Mouse (Mus musculus) heart, postnatal 36 days (tissue): ENCODE measurements around the gene Stt3b. TPM values are rescaled to one million over a fixed set of nuclear protein-coding genes. Genes with fewer than 3 reads are reported as not detected.
A peak's percentile ranks its signal among the peaks of the same experiment; 100 is the strongest.

Experiments
- DNase-seq, 2 experiments: peaks; one replicate each; pipeline ENCODE4 v3.0.0; 2021 to 2022
- intact Hi-C: fragments of 180-260 bp; cut with DNase I; formaldehyde crosslinking; loops from one replicate; pipeline ENCODE4 v1.15.1; 2025
- total RNA-seq, 2 experiments: library from RNA; stranded (reverse); gene quantifications; 2 replicates each; pipeline ENCODE4 v1.2.3; 2021

Stt3b gene
- total RNA-seq, 2 experiments from 2014 or later: 55.3 to 57.4 TPM

DNA sequence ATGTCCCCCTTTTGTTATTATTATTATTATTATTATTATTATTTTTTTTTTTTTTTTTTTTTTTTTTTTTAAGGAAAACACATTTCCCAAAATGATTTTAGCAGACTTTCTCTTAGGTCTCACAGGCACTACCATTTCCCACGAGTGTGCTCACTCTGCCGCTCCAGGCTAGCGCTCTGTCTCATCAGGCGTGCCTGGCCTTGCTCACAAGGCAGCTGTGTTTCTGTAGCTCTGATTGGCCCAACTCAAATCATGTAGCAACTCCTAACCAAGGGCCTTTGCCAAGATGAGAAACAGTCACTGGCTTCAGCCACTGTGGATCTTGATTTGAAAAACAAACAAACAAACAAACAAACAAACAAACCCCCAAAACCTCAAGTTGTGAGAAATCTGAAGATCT, 9.9 kb upstream of the Stt3b start:
- DNase-seq: no peak
- intact Hi-C loops: no loop called here

DNA sequence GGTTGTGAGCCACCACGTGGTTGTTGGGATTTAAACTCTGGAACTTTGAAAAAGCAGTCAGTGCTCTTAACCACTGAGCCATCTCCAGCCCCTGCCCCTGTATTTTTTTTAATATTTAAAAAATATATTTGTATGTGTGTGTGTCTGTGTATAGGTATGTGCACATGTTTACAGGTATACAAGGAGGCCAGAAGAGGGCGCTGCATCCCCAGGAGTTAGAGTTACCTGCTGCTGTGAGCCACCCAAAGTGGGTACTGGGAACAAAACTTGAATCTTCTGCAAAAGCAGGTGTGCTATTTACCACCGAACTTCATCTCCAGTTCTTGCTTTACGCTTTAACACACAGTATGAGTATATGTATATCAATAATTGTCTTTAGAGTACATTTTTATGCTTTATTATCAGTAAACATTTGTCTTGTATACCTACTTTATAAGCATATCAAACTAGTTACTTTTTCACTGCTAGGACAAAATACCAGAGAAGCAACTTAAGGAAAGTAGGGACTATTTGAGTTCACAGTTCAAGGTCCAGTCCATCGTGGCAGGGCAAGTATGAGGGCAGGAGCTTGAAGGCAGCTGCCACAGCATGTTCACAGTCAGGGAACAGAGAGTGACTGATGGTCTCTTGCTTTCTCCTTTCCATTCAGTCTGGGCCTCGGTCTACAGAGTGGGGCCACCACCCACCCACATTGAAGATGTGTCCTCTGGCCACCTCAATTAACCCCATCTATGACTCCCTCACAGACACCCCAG, 8.6 kb upstream of the Stt3b start:
- no peak for DNase-seq
- intact Hi-C loops: no loop called here

- intact Hi-C loops: no loop called here
Observed at GRCm38 (mm10) chr9:115317049-115317448, 6.8 kb upstream of the Stt3b start.

GRCm38 (mm10) chr9:115314556-115314955, 4.3 kb upstream of the Stt3b start:
- intact Hi-C loops: loop anchor here (5.0 kb wide), 1 partner anchor 388 kb away; no protein-coding TSS in a partner anchor
- DNase-seq: no peak

More at GRCm38 (mm10) chr9:115317049-115317448, 6.8 kb upstream of the Stt3b start:
- no peak for DNase-seq

DNA sequence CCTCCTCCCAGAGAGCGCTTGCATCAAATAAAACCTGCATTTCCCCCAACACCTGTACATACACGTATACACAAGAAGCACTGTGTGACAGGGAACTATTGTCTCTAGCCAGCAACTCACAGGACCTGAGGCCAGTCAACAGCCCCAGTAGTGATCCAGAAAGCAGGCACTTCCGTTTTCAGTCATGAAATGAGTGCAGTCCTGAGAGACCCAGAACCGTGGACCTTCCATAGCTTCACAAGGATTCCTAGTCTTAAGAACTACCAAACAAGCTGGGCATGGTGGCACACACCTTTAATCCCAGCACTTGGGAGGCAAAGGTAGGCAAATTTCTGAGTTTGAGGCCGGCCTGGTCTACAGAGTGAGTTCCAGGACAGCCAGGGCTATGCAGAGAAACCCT, 3.6 kb upstream of the Stt3b start:
- no peak for DNase-seq
- intact Hi-C loops: loop anchor here (5.0 kb wide), 1 partner anchor 388 kb away; no protein-coding TSS in a partner anchor

GRCm38 (mm10) chr9:115311223-115311520, 951 bp upstream of the Stt3b start:
- DNase-seq: no peak
- intact Hi-C loops: loop anchor here (2.0 to 5.0 kb wide), 2 partner anchors 391 to 670 kb away; partner anchors contain the start of gene Cnot10

GRCm38 (mm10) chr9:115309977-115310345, 260 bp downstream of the Stt3b start:
- intact Hi-C loops: loop anchor here (2.0 to 5.0 kb wide), 2 partner anchors 392 to 669 kb away; partner anchors contain the start of gene Cnot10
- no peak for DNase-seq

GRCm38 (mm10) chr9:115309381-115309971, 745 bp downstream of the Stt3b start:
- peak in 1 of 2 experiments; percentile 28 for DNase-seq

GRCm38 (mm10) chr9:115308941-115309380, 1.3 kb downstream of the Stt3b start:
- DNase-seq: peak in 1 of 2 experiments; percentile 31
- intact Hi-C loops: no loop called here

More at GRCm38 (mm10) chr9:115309381-115309971, 745 bp downstream of the Stt3b start:
- intact Hi-C loops: no loop called here

DNA sequence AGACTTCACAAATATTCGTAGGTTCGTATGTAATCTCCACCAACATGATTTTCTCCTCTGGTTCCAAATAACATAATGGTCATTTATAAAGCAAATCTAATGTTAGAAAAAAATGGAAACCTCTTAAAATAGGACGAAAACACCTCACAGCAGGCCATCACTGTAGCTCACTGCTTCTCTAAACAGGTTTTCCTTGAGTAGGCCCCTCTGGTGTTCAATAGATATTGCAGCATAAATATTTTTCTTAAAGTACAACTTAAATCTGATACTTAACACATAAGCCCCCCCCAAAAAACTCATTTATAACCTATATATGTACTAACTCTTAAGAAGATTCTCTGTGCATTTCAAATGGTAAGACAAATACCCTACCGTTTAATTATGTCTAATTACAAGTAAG, 1.8 kb downstream of the Stt3b start:
- DNase-seq: no peak
- intact Hi-C loops: no loop called here

GRCm38 (mm10) chr9:115306202-115306601, 4.0 kb downstream of the Stt3b start:
- intact Hi-C loops: no loop called here
- DNase-seq: no peak

- intact Hi-C loops: no loop called here
- DNase-seq: no peak
Observed at GRCm38 (mm10) chr9:115304149-115304548, 6.1 kb downstream of the Stt3b start.

DNA sequence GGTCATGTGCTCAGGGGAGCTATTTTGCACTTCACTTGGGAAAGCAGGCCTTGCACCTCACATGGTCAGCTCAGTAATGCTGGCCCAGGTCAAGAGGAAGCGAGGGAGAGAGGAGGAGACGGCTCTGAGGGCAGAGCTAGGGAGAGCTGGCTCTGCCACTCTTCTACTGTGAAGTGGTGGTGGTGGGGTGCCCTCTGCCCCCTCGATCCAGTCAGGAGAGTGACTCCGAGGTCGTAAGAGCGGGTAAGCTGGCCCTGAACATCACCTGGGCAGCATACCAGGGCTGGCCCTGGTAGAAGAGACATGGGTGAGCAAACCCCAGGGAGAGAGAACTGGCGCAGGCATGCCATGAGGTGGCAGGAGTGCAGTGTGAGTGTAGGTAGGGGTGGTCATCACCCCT, 8.6 kb downstream of the Stt3b start:
- intact Hi-C loops: no loop called here
- no peak for DNase-seq

- no peak for DNase-seq
- intact Hi-C loops: no loop called here
Observed at GRCm38 (mm10) chr9:115301002-115301579, 9.1 kb downstream of the Stt3b start.

- intact Hi-C loops: no loop called here
- DNase-seq: no peak
Observed at GRCm38 (mm10) chr9:115296738-115297137, 13.5 kb downstream of the Stt3b start.

GRCm38 (mm10) chr9:115293920-115294594, 16.2 kb downstream of the Stt3b start:
- intact Hi-C loops: no loop called here
- DNase-seq: no peak

DNA sequence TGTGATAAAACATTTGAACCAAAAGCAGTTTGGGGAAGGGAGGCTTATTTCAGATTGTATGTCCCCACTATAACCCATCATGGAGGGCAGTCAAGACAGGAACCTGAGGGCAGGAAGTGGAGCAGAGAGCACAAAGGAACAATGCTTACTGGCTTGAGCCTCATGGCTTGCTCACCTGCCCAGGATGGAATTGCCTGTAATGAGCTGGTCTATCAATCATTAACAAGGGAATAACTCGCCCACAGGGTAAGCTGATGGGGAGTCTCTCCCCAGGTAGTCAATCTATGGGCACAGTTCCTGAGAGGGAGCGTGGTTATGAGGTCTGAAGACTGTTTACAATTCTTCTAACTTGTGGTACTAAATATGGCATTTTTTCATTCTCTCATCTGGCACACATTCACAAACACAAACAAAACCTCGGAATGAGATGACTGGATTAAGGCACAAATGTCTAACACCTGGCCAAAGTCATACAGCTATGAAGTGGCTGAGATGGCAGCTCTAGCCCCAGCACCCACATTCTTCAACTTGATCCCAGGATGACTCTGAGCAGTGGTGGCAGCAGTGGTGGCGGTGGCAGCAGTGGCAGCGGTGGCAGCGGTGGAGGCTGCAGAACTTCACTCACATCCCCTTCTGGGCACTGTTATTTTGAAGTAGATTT, 22.3 kb downstream of the Stt3b start:
- DNase-seq: no peak
- intact Hi-C loops: no loop called here

- intact Hi-C loops: no loop called here
- no peak for DNase-seq
Observed at GRCm38 (mm10) chr9:115284385-115284784, 25.8 kb downstream of the Stt3b start.

DNA sequence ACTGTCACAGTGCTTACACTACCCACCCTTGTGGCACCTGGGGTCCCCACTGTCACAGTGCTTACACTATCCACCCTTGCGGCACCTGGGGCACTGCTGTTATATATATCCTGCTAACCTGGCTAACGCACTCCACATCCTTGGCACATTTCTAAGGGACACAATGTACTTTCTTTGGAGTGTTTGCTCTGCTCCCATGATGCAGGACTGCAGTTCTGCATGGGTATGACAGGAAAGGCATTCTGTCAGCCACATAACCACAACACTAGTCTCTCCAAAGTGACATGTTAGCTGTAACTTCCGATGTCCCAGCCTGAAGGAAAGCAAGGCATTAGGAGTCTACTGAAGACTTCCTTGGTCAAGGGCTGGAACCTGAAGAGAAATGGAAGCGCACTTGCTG, 26.8 kb downstream of the Stt3b start:
- intact Hi-C loops: no loop called here
- no peak for DNase-seq

DNA sequence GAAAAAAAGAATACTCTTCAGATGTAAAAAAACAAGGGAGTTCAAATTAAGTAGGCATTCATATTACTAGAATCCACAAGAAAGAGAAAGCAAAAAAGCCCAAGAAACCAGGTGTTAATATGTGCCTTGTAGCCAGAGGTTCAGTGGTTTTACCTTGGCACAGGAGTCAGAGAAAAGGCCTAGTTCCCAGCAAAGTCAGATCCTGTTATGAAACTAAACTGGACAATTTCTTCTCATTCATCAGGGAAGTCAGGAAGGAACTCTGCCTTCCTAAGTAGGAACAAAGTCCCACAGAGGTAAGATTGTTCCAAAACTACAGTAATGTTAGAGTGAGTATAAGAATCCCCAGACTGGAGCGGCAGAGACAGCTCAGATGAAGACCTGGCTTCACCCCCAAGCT, 31.6 kb downstream of the Stt3b start:
- no peak for DNase-seq
- intact Hi-C loops: no loop called here

- no peak for DNase-seq
- intact Hi-C loops: no loop called here
Observed at GRCm38 (mm10) chr9:115274806-115275205, 35.4 kb downstream of the Stt3b start.
